Mouse (Mus musculus) E14TG2a.4 (cell line): Measurements from ENCODE around the gene Gm17364.

ENCODE experiments used
- CTCF ChIP-seq: conservative IDR thresholded peaks from 2 replicates; pipeline ENCODE4 v1.5.1; 2014; ENCODE audit warnings: low read length
- NANOG ChIP-seq: IDR thresholded peaks from 2 replicates; pipeline ENCODE4 v1.6.1; 2014; ENCODE audit warnings: borderline replicate concordance, low read length, mixed read lengths
- POU5F1 ChIP-seq: IDR thresholded peaks from 2 replicates; pipeline ENCODE4 v1.6.1; 2014; ENCODE audit warnings: low read length, borderline replicate concordance

DNA sequence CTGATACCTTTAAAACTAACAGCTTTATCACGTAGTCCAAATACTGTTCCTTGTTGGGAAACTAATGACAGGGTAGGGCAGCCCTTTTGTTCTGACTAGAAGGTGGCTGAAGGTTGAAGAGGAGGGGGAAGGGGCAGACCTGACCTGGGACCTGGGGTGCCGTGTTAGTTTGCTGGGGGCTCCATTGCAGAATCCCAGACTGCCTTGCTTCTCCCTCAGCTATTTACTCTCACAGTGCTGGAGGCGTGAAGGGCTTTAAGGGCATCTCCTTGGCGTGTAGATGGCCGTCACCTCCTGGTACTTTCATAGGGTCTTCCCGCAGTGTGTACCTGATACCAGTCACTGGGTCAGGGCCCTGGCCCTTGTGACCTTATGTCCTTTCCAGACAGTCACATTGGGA is 21.6 kb downstream of the Gm17364 start:
- TF ChIP-seq CTCF (no peak), POU5F1 (no peak), NANOG (no peak)
